Mouse (Mus musculus) megakaryocyte, embryonic 14.5 days (primary cell): ENCODE data around the gene Xrra1.

Experiments
- FLI1 ChIP-seq: IDR thresholded peaks from 2 replicates; pipeline ENCODE4 v1.6.1; 2012; ENCODE audit warnings: low read length, inconsistent platforms, mixed read lengths
- GATA1 ChIP-seq: IDR thresholded peaks from 3 replicates; pipeline ENCODE4 v1.6.1; 2012; ENCODE audit warnings: mixed read lengths, low read length, inconsistent platforms, borderline replicate concordance

DNA sequence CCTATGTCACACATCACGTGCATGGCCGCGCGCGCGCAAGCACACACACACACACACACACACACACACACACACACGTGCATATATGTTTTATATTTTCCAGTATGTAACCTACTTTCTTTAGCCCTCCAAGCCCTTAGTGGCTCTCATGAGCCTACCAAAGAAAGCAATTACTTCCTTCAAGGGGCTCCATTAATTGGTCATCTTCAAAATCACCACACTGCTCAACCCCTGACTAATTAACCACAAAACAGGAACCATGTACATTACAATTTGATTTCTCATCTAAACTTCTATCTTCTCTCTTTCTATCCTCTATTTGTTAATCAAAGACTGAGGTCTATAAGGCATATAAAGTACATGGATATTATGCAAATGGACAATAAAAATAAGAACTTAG, 97.2 kb downstream of the Xrra1 start:
- TF ChIP-seq GATA1 (no peak), FLI1 (no peak)
